Mouse (Mus musculus) lung, embryonic 15.5 days (tissue): Measurements from ENCODE around the gene Rnpepl1. TPM values are rescaled to one million over a fixed set of nuclear protein-coding genes. Genes with fewer than 3 reads are reported as not detected.

ENCODE experiments used
- ATAC-seq: fragments of 200-750 bp; cut with Nextera tagmentation; 2 replicates; pipeline ENCODE4 v1.8.0; 2017; ENCODE audit warnings: moderate number of reproducible peaks, borderline replicate concordance; ENCODE audit not compliant: low FRiP score, low TSS enrichment; ENCODE audit errors: extremely low read depth
- H3K27ac ChIP-seq: fragments of 300-500 bp; sonication (generic); 2 replicates; pipeline ENCODE4 v1.5.1; 2015; ENCODE audit warnings: moderate library complexity, mild to moderate bottlenecking, inconsistent platforms
- H3K27me3 ChIP-seq: fragments of 300-500 bp; sonication (generic); 2 replicates; pipeline ENCODE4 v1.6.1; 2015; ENCODE audit warnings: inconsistent platforms
- H3K36me3 ChIP-seq: fragments of 300-500 bp; sonication (generic); 2 replicates; pipeline ENCODE4 v1.6.1; 2015; ENCODE audit warnings: inconsistent platforms
- H3K4me1 ChIP-seq: fragments of 300-500 bp; sonication (generic); 2 replicates; pipeline ENCODE4 v1.6.1; 2015; ENCODE audit warnings: inconsistent platforms
- H3K4me2 ChIP-seq: fragments of 300-500 bp; sonication (generic); 2 replicates; pipeline ENCODE4 v1.6.1; 2015; ENCODE audit warnings: inconsistent platforms, mild to moderate bottlenecking, moderate library complexity
- H3K4me3 ChIP-seq: fragments of 300-500 bp; sonication (generic); 2 replicates; pipeline ENCODE4 v1.5.1; 2015; ENCODE audit warnings: mild to moderate bottlenecking, inconsistent platforms
- H3K9ac ChIP-seq: fragments of 300-500 bp; sonication (generic); 2 replicates; pipeline ENCODE4 v1.6.1; 2015; ENCODE audit warnings: inconsistent platforms
- H3K9me3 ChIP-seq: fragments of 300-500 bp; sonication (generic); 2 replicates; pipeline ENCODE4 v1.6.1; 2016; ENCODE audit warnings: inconsistent platforms
- whole genome bisulfite sequencing: fragments of 180-500 bp; shearing (Covaris S2); methylation state at CpG from one replicate; pipeline ENCODE4 v1.1.7; 2015; 5-methylcytosine and 5-hydroxymethylcytosine counted together
- polyA plus RNA-seq: library from polyadenylated mRNA; unstranded; fragments of >200 nt; fragmentation: Nextera tagmentation; extraction: Ambion mirVana; gene quantifications from 2 replicates; pipeline ENCODE4 v1.2.1, GENCODE M21; 2015

The Rnpepl1 gene
- polyA plus RNA-seq, 1 experiment from 2014 or later, result 43.0 TPM

- H3K4me3 ChIP-seq, result no peak overlapping the region
- no peak overlapping the region for H3K9ac ChIP-seq
- H3K36me3 ChIP-seq, result no peaks in the 10 kb centered on the region
- H3K4me1 ChIP-seq, result peaks cover 9% of the 10 kb centered on the region
- H3K4me2 ChIP-seq, result no peak overlapping the region
- WGBS, result 36% methylated on average over 1 of the region's 1 CpGs
- ATAC-seq, result no peak
- no peak overlapping the region for H3K27ac ChIP-seq
- H3K27me3 ChIP-seq, result no peaks in the 10 kb centered on the region
- H3K9me3 ChIP-seq, result no peaks in the 10 kb centered on the region
Measured at GRCm38 (mm10) chr1:92930171-92930706, 19.7 kb downstream of the Rnpepl1 start.

GRCm38 (mm10) chr1:92933611-92934010 is 23.0 kb downstream of the Rnpepl1 start:
- peak overlapping the region; percentile 71 for H3K9ac ChIP-seq
- peak overlapping the region; percentile 87 for H3K4me2 ChIP-seq
- H3K27ac ChIP-seq, result peak overlapping the region; percentile 97
- no peak for ATAC-seq
- H3K36me3 ChIP-seq, result peaks cover 4% of the 10 kb centered on the region; the same call in 1 of the 2 replicates
- H3K27me3 ChIP-seq, result no peaks in the 10 kb centered on the region
- H3K4me1 ChIP-seq, result peaks cover 22% of the 10 kb centered on the region
- WGBS, result 76% methylated on average over 4 of the region's 4 CpGs
- peak overlapping the region; percentile 78 for H3K4me3 ChIP-seq
- H3K9me3 ChIP-seq, result no peaks in the 10 kb centered on the region

- Histone ChIP-seq H3K4me1 (peaks cover 22% of the 10 kb centered on the region), H3K4me3 (peak within 1 kb of the TSS; percentile 78), H3K27ac (peak within 1 kb of the TSS; percentile 97), H3K4me2 (peak within 1 kb of the TSS; percentile 87), H3K9me3 (no peaks in the 10 kb centered on the region), H3K36me3 (peaks cover 10% of the 10 kb centered on the region), H3K27me3 (no peaks in the 10 kb centered on the region), H3K9ac (peak within 1 kb of the TSS; percentile 71)
- ATAC-seq, result peak; percentile 99
- WGBS, result under 1% methylated on average over 45 of the region's 45 CpGs
Measured at GRCm38 (mm10) chr1:92934182-92934827, 23.7 kb downstream of the Rnpepl1 start, which contains the start of gene Capn10. TSS of gene Capn10 (plus strand) at chr1:92934376.

- Histone ChIP-seq H3K27me3 (no peaks in the 10 kb centered on the region), H3K9ac (peak overlapping the region; percentile 71), H3K4me1 (peaks cover 22% of the 10 kb centered on the region), H3K4me2 (peak overlapping the region; percentile 87), H3K27ac (peak overlapping the region; percentile 97), H3K9me3 (no peaks in the 10 kb centered on the region), H3K36me3 (peaks cover 20% of the 10 kb centered on the region), H3K4me3 (peak overlapping the region; percentile 78)
- 13% methylated on average over 10 of the region's 10 CpGs for WGBS
- ATAC-seq, result no peak
Measured at GRCm38 (mm10) chr1:92935054-92935962, 24.7 kb downstream of the Rnpepl1 start.

GRCm38 (mm10) chr1:92935977-92936376 is 25.4 kb downstream of the Rnpepl1 start:
- Histone ChIP-seq H3K9ac (no peak overlapping the region), H3K27ac (no peak overlapping the region), H3K4me3 (peak overlapping the region; percentile 78; the same call in 1 of the 2 replicates), H3K4me2 (peak overlapping the region; percentile 87), H3K27me3 (no peaks in the 10 kb centered on the region), H3K36me3 (peaks cover 24% of the 10 kb centered on the region), H3K4me1 (peaks cover 22% of the 10 kb centered on the region), H3K9me3 (no peaks in the 10 kb centered on the region)
- ATAC-seq, result no peak
- WGBS, result 32% methylated on average over 2 of the region's 2 CpGs

- H3K4me2 ChIP-seq, result no peak overlapping the region
- peaks cover 26% of the 10 kb centered on the region for H3K36me3 ChIP-seq
- ATAC-seq, result no peak
- H3K9ac ChIP-seq, result no peak overlapping the region
- peaks cover 22% of the 10 kb centered on the region for H3K4me1 ChIP-seq
- no peaks in the 10 kb centered on the region for H3K9me3 ChIP-seq
- 60% methylated on average over 3 of the region's 3 CpGs for WGBS
- no peak overlapping the region for H3K27ac ChIP-seq
- H3K27me3 ChIP-seq, result no peaks in the 10 kb centered on the region
- H3K4me3 ChIP-seq, result no peak overlapping the region
Measured at GRCm38 (mm10) chr1:92936467-92936866, 25.9 kb downstream of the Rnpepl1 start.

- H3K9me3 ChIP-seq, result no peaks in the 10 kb centered on the region
- no peak for ATAC-seq
- H3K9ac ChIP-seq, result no peak overlapping the region
- no peaks in the 10 kb centered on the region for H3K27me3 ChIP-seq
- peaks cover 22% of the 10 kb centered on the region for H3K4me1 ChIP-seq
- peaks cover 39% of the 10 kb centered on the region for H3K36me3 ChIP-seq
- no peak overlapping the region for H3K4me3 ChIP-seq
- H3K27ac ChIP-seq, result no peak overlapping the region
- WGBS, result 89% methylated on average over 3 of the region's 3 CpGs
- H3K4me2 ChIP-seq, result no peak overlapping the region
Measured at GRCm38 (mm10) chr1:92937797-92938196, 27.2 kb downstream of the Rnpepl1 start.

GRCm38 (mm10) chr1:92939746-92940145 is 29.2 kb downstream of the Rnpepl1 start:
- peaks cover 53% of the 10 kb centered on the region for H3K36me3 ChIP-seq
- 92% methylated on average over 4 of the region's 4 CpGs for WGBS
- no peaks in the 10 kb centered on the region for H3K27me3 ChIP-seq

GRCm38 (mm10) chr1:92943219-92943989 is 32.8 kb downstream of the Rnpepl1 start:
- Histone ChIP-seq H3K9ac (no peak overlapping the region), H3K27me3 (no peaks in the 10 kb centered on the region), H3K4me1 (no peaks in the 10 kb centered on the region), H3K27ac (no peak overlapping the region), H3K4me3 (no peak overlapping the region), H3K36me3 (peaks cover 60% of the 10 kb centered on the region), H3K9me3 (no peaks in the 10 kb centered on the region), H3K4me2 (no peak overlapping the region)
- no peak for ATAC-seq
- 93% methylated on average over 19 of the region's 19 CpGs for WGBS

More at GRCm38 (mm10) chr1:92939746-92940145, 29.2 kb downstream of the Rnpepl1 start:
- ATAC-seq, result no peak
- H3K4me2 ChIP-seq, result no peak overlapping the region
- peaks cover 16% of the 10 kb centered on the region for H3K4me1 ChIP-seq
- H3K4me3 ChIP-seq, result no peak overlapping the region
- no peaks in the 10 kb centered on the region for H3K9me3 ChIP-seq
- H3K27ac ChIP-seq, result no peak overlapping the region
- H3K9ac ChIP-seq, result no peak overlapping the region

GRCm38 (mm10) chr1:92947966-92948365 is 37.4 kb downstream of the Rnpepl1 start:
- Histone ChIP-seq H3K27me3 (no peaks in the 10 kb centered on the region), H3K9me3 (no peaks in the 10 kb centered on the region), H3K4me3 (no peak overlapping the region), H3K36me3 (peaks cover 21% of the 10 kb centered on the region; the same call in 1 of the 2 replicates), H3K4me1 (no peaks in the 10 kb centered on the region), H3K4me2 (no peak overlapping the region), H3K27ac (no peak overlapping the region), H3K9ac (no peak overlapping the region)
- WGBS, result 95% methylated on average over 3 of the region's 3 CpGs
- no peak for ATAC-seq

GRCm38 (mm10) chr1:92949426-92949825 is 38.8 kb downstream of the Rnpepl1 start:
- H3K4me2 ChIP-seq, result no peak overlapping the region
- H3K27me3 ChIP-seq, result no peaks in the 10 kb centered on the region
- 40% methylated on average over 6 of the region's 6 CpGs for WGBS
- no peak overlapping the region for H3K9ac ChIP-seq
- no peak for ATAC-seq
- H3K4me3 ChIP-seq, result no peak overlapping the region
- peaks cover 10% of the 10 kb centered on the region; the same call in 1 of the 2 replicates for H3K36me3 ChIP-seq
- no peak overlapping the region for H3K27ac ChIP-seq
- H3K9me3 ChIP-seq, result no peaks in the 10 kb centered on the region
- no peaks in the 10 kb centered on the region for H3K4me1 ChIP-seq
